Mouse (Mus musculus) spleen, adult 10 weeks (tissue): Measurements from ENCODE around the gene Tsc1. TPM values are rescaled to one million over a fixed set of nuclear protein-coding genes. Genes with fewer than 3 reads are reported as not detected.

Experiments
- polyA plus RNA-seq: library from polyadenylated mRNA; stranded (reverse); fragments of 350-450 nt; fragmentation: Illumina TruSeq; extraction: RNeasy Lipid Tissue Mini Kit (QIAGEN cat#74804); gene quantifications from one replicate; pipeline ENCODE4 v1.2.3, GENCODE M21; 2015; ENCODE audit warnings: low replicate concordance; ENCODE audit not compliant: insufficient read depth

Gene Tsc1
- 22.5 TPM for polyA plus RNA-seq

DNA sequence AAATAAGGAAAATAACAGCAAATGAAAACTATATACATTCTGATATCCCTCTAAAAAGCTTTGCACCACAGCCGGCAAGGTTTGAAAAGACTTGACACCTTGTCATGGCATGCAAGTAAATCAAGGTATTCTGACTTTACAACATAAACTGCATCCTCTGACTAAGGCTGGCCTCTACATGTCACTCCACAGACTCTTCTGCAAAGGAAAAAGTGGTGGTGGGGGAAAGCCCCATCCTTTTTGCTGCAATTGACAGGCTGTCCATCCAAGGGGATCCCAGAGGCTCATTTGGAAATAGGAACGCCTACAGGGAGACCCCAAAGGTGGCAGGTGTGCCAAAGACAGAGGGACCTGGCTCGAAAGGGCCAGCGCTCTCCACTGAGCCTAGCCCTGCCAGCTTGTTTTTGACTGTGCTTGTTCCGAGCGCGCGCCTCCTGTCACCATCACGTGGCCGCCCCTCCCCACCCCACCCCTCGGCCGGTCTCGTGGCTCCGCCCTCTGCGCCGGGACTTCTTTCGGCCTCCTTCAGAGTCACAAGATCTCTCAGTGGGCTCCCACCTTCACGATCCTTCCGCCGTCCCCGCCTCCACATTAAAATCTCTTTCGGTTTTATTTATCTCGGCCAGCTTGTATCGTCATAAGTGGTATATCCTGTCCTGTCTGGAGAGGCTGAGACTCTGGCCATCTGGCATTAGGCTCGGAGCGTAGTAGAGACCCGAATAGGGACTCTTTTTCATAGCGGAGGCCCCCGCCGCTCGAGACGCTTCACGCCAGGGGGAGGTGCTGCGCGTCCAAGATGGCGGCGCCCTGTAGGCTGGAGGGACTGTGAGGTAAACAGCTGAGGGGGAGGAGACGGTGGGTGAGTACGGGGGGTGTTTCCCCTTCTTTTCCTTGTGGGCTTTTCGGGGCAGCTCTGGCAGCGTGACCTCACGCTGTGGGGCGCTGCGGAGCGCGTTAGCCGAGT is at the start of gene Tsc1:
Gene Tsc1, plus strand, starts transcription at position 768 of the 964 bp plus-strand sequence.

DNA sequence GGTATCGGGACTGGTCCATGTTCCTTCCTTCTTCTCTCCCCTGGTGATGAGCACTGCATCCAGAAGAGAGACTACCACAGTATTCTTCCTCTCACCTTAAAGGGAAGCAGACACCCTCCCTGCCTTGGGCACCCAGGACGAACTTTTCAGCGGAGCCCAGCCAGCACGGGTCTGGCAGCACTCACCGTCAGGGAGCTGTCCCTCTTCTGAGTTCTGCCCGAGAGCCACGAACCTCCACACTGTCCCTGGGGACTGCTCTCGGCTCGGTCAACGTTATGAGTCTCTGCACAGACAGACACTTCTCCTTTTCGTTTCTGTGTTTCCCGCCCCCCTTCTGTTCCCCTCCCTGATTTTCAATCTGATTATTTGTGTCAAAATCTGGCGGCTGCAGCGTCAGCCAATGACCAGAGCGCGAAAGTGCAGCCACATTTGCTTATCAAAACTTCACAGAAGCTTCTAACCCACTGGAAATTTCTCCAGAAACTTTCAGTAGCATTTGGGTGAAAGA is 19.3 kb upstream of the Tsc1 start, which contains the start of gene Gfi1b:
Gene Gfi1b, minus strand, starts transcription at position 319 of the 508 bp plus-strand sequence.

DNA sequence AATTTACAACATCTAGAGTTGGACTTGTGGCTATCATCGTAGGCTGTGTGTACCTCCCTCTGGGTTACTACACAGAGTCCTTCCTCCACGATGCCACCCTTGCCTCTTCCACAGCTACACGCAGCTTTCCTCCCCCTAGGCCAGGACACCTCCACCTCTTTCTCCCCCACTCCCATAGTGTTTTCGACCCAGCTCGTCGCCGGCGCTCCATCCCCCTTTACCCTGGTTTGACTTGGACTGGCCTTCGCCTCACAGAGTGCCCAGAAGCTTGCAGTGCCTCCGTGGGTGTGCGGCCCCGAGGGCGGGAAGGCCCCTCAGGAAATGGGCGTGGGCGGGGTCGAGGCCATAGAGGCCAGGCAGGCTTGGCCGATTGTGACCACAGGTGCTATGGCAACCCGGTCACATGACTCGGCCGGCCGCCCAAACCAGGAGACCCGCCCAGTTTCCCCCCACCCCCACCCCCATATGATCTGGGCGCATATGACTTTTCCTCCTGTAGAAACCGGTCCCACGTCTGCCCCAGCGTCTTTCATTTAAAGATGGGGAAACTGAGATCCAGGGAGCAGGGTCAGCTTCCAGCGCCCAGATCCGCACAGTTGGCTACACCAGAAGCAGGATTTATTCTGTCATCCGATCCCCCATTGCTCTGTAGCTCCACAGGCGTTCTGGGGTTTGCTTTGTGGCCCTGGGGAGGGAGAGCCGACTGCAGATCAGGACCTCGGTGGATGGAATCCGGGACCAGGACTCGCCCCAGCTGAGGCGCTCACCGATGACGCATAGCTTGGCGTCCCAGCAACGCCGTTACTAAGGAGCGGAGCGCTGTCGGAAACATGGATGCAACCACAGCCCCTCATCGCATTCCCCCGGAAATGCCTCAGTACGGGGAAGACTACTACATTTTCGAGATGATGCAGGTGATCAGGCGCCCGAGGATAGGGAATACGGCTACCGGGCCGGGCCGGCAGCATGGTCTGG is 58.6 kb downstream of the Tsc1 start, which contains the start of the genes Spaca9 and Ak8:
Gene Spaca9, minus strand, starts transcription at position 367 of the 975 bp plus-strand sequence.
Gene Ak8, plus strand, starts transcription at position 804 of the 975 bp plus-strand sequence.

Other genes starting within 250 kb of the Tsc1 start
- 0.51 TPM for gene Ppp1r26, start 194.4 kb upstream of the Tsc1 start, polyA plus RNA-seq
- not detected for gene 1700007K13Rik, start 174.9 kb upstream of the Tsc1 start, polyA plus RNA-seq
- gene Mrps2, start 173.2 kb upstream of the Tsc1 start, polyA plus RNA-seq: 26.5 TPM
- gene Gbgt1, start 144.3 kb upstream of the Tsc1 start, polyA plus RNA-seq: 2.6 TPM
- gene Gm10134, start 135.1 kb upstream of the Tsc1 start, polyA plus RNA-seq: 6.0 TPM
- 31.5 TPM for gene Ralgds, start 128.1 kb upstream of the Tsc1 start, polyA plus RNA-seq
- gene Cel, start 77.8 kb upstream of the Tsc1 start, polyA plus RNA-seq: 2.2 TPM
- 14.2 TPM for gene Gtf3c5, start 57.5 kb upstream of the Tsc1 start, polyA plus RNA-seq
- gene Gfi1b, start 19.2 kb upstream of the Tsc1 start, polyA plus RNA-seq: 1.8 TPM
- 1.1 TPM for gene Spaca9, start 58.5 kb downstream of the Tsc1 start, polyA plus RNA-seq
- gene Ak8, start 58.9 kb downstream of the Tsc1 start, polyA plus RNA-seq: 0.77 TPM
- 14.2 TPM for gene Gtf3c4, start 199.1 kb downstream of the Tsc1 start, polyA plus RNA-seq
- 13.1 TPM for gene Ddx31, start 199.2 kb downstream of the Tsc1 start, polyA plus RNA-seq